Comparison of ENCODE assay signal across 23 mouse cellular contexts in genomic region chr4:44965175-44965574, GRCm38 (mm10).
"Had no signal": no experiment of that assay in that cellular context is flagged by ENCODE, and none has a peak within 500 bp of the region (broad histone marks: within the 10 kb centered on the region; RNA-seq: fewer than 3 reads in every experiment).

No protein-coding gene starts in this region.

- H3K4me1 ChIP-seq: heart, embryonic 12.5 days; intestine, embryonic 15.5 days; kidney, embryonic 15.5 days; limb, embryonic 10.5 days; limb, embryonic 12.5 days had no signal

- H3K9ac ChIP-seq: heart, embryonic 12.5 days; hindbrain, embryonic 12.5 days; hindbrain, embryonic 14.5 days; intestine, embryonic 15.5 days; kidney, embryonic 15.5 days; limb, embryonic 12.5 days had no signal

- H3K4me2 ChIP-seq: heart, embryonic 12.5 days; hindbrain, embryonic 12.5 days; hindbrain, embryonic 14.5 days; intestine, embryonic 15.5 days; kidney, embryonic 15.5 days; limb, embryonic 12.5 days; liver, embryonic 11.5 days had no signal

- H3K4me3 ChIP-seq: gastrocnemius, adult 2 months; heart, embryonic 10.5 days; heart, embryonic 12.5 days; hindbrain, embryonic 10.5 days; hindbrain, embryonic 12.5 days; intestine, embryonic 15.5 days; kidney, embryonic 15.5 days; layer of hippocampus, adult 2 months; left cerebral cortex, adult 2 months; limb, embryonic 10.5 days; limb, embryonic 12.5 days had no signal

- H3K27ac ChIP-seq: gastrocnemius, adult 2 months; heart, embryonic 10.5 days; hindbrain, embryonic 10.5 days; hindbrain, embryonic 12.5 days; hindbrain, embryonic 14.5 days; intestine, embryonic 15.5 days; kidney, embryonic 15.5 days; layer of hippocampus, adult 2 months; left cerebral cortex, adult 2 months; limb, embryonic 10.5 days; limb, embryonic 12.5 days had no signal

- H3K36me3 ChIP-seq: heart, embryonic 10.5 days; heart, embryonic 12.5 days; hindbrain, embryonic 10.5 days; hindbrain, embryonic 12.5 days; intestine, embryonic 15.5 days; kidney, embryonic 15.5 days; limb, embryonic 10.5 days; limb, embryonic 12.5 days had no signal

- DNase-seq: gastrocnemius, adult 2 months; gastrocnemius, postnatal 10 days; gastrocnemius, postnatal 25 days; heart, adult 18-20 months; heart, postnatal 10 days; heart, postnatal 4 days; kidney, adult 18-20 months; kidney, adult 9 months; kidney, postnatal 10 days; kidney, postnatal 4 days; liver had no signal

- H3K9me3 ChIP-seq: heart, embryonic 10.5 days; heart, embryonic 12.5 days; hindbrain, embryonic 10.5 days; hindbrain, embryonic 12.5 days; intestine, embryonic 15.5 days; kidney, embryonic 15.5 days; limb, embryonic 10.5 days; limb, embryonic 12.5 days had no signal

- H3K27me3 ChIP-seq: heart, embryonic 12.5 days; hindbrain, embryonic 12.5 days; intestine, embryonic 15.5 days; kidney, embryonic 15.5 days; limb, embryonic 12.5 days had no signal
